Mouse (Mus musculus): Measurements from ENCODE around the gene Apex1.
"Not testable (repeated sequence)": the region's sequence is repeated elsewhere in the genome, so short reads cannot be mapped to it uniquely, and the experiment has no call there.

Apex1 gene

GRCm38 (mm10) chr14:50924281-50925064 is at the start of gene Apex1, which contains the start of gene Osgep:
Apex1 (plus strand) TSS chr14:50924968.
Osgep (minus strand) TSS chr14:50924893.
- peak; percentile 98 for DNase-seq (ENCODE audit: low read depth)

DNA sequence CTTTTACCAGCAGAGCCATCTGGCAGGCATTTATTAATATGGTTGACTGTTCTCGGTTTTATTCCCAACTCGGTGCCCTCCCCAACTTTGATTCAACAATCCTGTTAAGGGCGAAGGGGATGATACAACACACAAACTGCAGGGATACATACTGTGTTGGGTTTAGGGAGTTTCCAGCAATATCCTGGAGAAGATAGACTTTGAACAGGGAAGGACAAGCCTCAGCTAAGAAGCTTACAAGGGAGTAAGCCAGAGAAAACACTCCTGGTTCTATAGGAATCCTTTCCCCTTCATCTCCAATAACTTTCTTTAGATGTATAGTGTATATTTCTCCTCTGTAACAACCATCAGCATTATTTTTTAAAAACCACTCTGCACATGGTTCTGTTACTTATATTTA is 49.6 kb upstream of the Apex1 start:
- no peak for DNase-seq (ENCODE audit: low read depth)

GRCm38 (mm10) chr14:50875591-50876230 is 49.1 kb upstream of the Apex1 start:
- no peak for DNase-seq (ENCODE audit: low read depth)

- DNase-seq (ENCODE audit: low read depth): no peak
Measured at GRCm38 (mm10) chr14:50876236-50876950, 48.4 kb upstream of the Apex1 start.

- DNase-seq (ENCODE audit: low read depth): no peak
Measured at GRCm38 (mm10) chr14:50891621-50892020, 33.1 kb upstream of the Apex1 start.

DNA sequence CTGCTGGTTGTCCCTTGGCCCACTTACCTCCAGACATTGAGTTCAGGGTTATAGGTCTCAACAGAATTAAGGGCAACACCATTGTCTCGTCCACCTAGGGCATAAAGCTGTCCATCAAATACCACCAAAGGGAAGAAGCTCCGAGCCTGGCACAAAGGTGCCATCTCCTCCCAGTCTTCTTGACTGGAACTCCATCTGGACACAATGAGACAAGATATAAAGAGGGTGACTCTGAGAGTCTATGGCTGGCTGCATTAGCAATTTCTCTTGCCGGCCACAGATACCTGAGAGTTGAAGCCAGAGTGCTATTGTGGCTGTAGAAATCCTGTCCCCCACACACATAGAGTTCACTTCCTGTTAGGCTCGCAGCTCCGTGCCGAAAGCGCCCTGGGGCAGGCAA is 32.7 kb upstream of the Apex1 start:
- no peak for DNase-seq (ENCODE audit: low read depth)

DNA sequence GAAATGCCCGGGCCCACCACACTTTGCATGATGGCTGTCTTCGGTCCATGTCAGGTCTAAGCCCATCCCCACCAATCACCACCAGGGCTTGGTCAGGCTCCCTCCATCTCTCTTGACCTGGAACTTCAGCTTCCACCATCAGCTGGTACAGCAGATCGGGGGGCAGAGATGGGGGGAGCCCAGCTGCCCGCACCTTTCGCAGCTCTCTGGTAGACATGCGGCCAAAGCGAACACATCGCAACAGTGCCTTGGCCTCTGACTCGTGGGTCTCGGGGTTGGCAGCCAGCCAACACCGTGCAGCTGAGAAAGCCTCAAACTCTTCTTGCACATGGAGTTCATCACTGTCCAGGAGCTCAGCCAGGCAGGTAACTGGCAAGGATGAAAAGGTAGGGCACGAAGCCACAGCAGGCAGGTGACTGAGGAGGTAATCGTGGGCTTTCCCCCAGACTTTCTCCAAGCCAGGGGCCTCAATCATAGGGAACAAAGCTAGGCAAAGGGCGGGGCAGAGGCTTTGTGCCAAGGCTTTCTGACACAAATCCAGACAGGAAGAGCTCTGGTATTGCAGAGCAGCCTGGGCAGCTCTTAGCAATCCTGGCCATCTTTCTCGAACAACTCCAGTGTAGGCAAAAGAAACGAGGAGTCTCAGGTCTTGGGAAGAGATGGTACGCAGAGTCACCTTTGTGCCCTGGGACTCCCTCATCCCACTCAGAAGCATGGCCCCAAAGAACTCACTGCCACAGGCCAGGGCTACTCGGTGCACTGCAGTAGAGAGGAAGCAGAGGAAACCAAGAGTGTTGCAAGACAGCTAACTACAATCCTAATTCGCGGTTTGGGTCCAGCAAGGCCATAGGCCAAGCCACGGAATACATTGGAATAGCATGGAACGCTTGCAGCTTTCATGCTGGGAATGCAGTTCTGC is 32.0 kb upstream of the Apex1 start:
- no peak for DNase-seq (ENCODE audit: low read depth)

GRCm38 (mm10) chr14:50895407-50895806 is 29.4 kb upstream of the Apex1 start:
- no peak for DNase-seq (ENCODE audit: low read depth)

DNA sequence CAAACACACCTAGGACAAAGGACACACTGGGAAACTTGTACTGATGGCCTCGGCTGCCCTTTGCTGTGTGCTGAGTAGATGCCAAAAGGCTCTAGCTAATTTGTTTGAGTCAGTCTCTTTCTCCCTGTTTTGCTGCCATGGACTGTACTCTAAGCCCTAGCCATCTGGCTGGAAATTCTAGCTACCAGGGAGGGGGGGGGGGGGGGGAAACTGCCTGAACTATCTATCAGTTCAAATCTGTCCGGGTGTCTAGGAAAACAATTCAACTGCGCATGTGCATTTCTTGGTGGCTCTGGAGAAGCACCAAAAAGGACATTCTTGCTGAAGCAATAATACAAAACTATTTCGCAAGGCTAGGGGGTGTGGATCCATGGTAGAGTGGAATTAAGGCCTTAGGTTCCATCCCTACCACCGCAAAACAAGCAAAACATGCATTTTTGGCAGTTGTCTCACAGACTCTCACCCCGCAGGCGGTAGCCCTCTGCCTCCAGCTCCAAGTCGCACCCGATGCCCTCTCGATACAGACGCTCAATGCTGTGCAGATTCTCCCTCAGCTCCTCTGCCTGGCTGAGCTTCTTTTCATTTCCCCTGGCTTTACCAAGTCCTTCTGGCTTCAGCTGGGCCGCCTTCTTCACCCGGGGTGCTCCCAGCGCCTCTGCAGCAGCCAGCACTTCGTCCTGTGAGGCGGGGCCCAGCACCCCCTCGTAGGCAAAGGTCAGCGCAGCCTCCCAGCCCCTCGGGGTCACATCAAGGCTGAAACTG is 28.6 kb upstream of the Apex1 start:
- no peak for DNase-seq (ENCODE audit: low read depth)

DNA sequence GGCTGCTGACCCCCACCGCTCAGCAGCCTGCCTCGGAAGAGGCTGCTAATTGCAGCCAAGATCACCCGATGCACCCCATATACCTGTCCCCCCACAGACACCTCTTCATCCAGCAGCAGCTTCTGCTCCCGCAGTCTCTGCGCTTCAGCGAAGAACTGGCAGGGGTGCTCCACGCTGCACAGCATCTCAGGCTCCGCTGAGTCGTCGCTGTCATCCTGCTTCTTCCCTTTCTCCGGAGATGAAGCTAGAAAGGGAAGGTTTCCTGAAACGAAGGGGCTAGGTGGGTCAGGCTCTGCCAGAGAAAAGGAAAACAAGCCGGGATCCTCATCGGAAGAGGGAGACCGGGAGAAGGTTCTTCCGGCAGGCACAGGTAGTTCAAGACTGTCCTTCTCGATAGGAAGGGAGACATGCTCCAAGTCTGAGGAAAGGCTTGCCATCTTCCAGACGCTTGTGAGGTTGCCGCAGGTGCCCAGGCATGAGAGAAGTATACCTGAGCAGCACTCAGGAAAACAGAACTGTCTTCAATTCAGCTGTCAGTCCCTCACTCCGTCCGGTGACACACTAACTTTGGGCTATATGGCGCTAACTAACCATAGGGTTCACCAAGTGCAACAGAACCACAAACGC is 27.9 kb upstream of the Apex1 start:
- no peak for DNase-seq (ENCODE audit: low read depth)

- DNase-seq (ENCODE audit: low read depth): no peak
Measured at GRCm38 (mm10) chr14:50897374-50897765, 27.4 kb upstream of the Apex1 start, which contains the start of gene Klhl33. Klhl33 (minus strand) TSS chr14:50897507.

GRCm38 (mm10) chr14:50897992-50898391 is 26.8 kb upstream of the Apex1 start:
- DNase-seq (ENCODE audit: low read depth): not testable (repeated sequence)

GRCm38 (mm10) chr14:50903973-50904827 is 20.6 kb upstream of the Apex1 start:
- peak; percentile 18 for DNase-seq (ENCODE audit: low read depth)

GRCm38 (mm10) chr14:50904828-50905129 is 20.0 kb upstream of the Apex1 start:
- DNase-seq (ENCODE audit: low read depth): no peak

DNA sequence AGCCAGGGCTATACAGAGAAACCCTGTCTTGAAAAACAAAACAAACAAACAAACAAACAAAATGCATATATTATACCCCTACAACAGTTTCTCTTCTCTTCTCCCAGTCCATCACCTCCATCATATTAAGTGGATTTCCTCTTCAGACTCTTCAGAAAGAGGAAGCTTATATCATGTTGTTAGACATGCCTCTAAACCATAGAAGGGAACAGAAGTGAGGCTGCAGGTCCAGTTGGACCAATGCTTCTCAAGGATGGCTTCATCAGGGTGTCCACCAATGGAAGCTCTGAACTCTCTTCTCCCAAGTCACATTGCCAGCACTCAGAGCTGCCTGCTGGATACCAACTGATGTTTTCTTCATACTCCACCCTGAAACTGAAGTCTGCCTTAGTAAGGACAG is 19.4 kb upstream of the Apex1 start:
- DNase-seq (ENCODE audit: low read depth): not testable (repeated sequence)

- no peak for DNase-seq (ENCODE audit: low read depth)
Measured at GRCm38 (mm10) chr14:50908126-50908525, 16.6 kb upstream of the Apex1 start.

GRCm38 (mm10) chr14:50911356-50911755 is 13.4 kb upstream of the Apex1 start:
- DNase-seq (ENCODE audit: low read depth): no peak

- DNase-seq (ENCODE audit: low read depth): not testable (repeated sequence)
Measured at GRCm38 (mm10) chr14:50923437-50923836, 1.3 kb upstream of the Apex1 start.

DNA sequence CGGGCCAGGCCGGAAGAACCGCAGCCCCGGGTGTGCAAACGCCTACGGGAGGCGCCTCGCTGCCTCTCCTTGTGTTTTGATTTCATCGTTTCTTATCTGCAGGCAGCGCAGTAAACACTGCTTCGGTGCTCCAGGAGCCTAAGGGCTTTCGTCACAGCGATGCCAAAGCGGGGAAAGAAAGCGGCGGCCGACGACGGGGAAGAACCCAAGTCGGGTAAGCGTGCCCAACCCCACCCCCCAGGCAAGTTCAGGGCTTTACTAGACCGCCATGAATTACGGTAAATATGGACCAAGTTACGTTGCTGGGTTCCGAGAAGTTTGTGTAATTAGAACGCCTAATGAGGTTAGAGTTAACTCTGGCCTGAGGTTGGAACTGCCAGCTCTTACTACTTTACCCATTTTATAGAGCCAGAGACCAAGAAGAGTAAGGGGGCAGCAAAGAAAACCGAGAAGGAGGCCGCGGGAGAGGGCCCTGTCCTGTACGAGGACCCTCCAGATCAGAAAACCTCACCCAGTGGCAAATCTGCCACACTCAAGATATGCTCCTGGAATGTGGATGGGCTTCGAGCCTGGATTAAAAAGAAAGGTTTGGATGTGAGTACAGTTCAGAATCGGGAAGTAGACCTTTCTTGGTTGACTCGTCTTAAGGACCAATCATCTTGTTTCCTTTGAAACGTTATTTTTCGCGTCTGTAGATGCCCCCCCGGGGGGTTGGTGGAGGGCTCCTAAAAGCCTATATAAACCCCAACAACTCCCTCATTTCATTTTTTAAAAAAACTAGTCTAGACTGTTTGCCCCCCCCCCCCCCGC is 548 bp downstream of the Apex1 start:
- DNase-seq (ENCODE audit: low read depth): no peak

Measured in induced T-regulatory cell, adult 2 months (primary cell).